Mouse (Mus musculus): ENCODE measurements around the gene Spata31. TPM values are rescaled to one million over a fixed set of nuclear protein-coding genes. Genes with fewer than 3 reads are reported as not detected.

Gene Spata31
- not detected for polyA plus RNA-seq (2015; fragmentation: Illumina TruSeq; extraction: RNeasy Lipid Tissue Mini Kit (QIAGEN cat#74804); ENCODE audit: insufficient read depth, low replicate concordance)

GRCm38 (mm10) chr13:64917191-64917590, at the start of gene Spata31:
TSS of gene Spata31 (plus strand) at chr13:64917406.

GRCm38 (mm10) chr13:64903585-64904208, 13.5 kb upstream of the Spata31 start, which contains the start of gene Cntnap3:
TSS of gene Cntnap3 (minus strand) at chr13:64903955.

Other genes with a start within 250 kb of the Spata31 start
- not detected for gene Cntnap3, start 13.5 kb upstream of the Spata31 start, polyA plus RNA-seq (2015; fragmentation: Illumina TruSeq; extraction: RNeasy Lipid Tissue Mini Kit (QIAGEN cat#74804); ENCODE audit: insufficient read depth, low replicate concordance)
- gene Spata31d1c, start 115.7 kb downstream of the Spata31 start, polyA plus RNA-seq (2015; fragmentation: Illumina TruSeq; extraction: RNeasy Lipid Tissue Mini Kit (QIAGEN cat#74804); ENCODE audit: insufficient read depth, low replicate concordance), result not detected
- not detected for gene Prss47, start 135.4 kb downstream of the Spata31 start, polyA plus RNA-seq (2015; fragmentation: Illumina TruSeq; extraction: RNeasy Lipid Tissue Mini Kit (QIAGEN cat#74804); ENCODE audit: insufficient read depth, low replicate concordance)
- 59.8 TPM for gene Mfsd14b, start 195.6 kb downstream of the Spata31 start, polyA plus RNA-seq (2015; fragmentation: Illumina TruSeq; extraction: RNeasy Lipid Tissue Mini Kit (QIAGEN cat#74804); ENCODE audit: insufficient read depth, low replicate concordance)
- not detected for gene Olfr465-ps1, start 220.7 kb downstream of the Spata31 start, polyA plus RNA-seq (2015; fragmentation: Illumina TruSeq; extraction: RNeasy Lipid Tissue Mini Kit (QIAGEN cat#74804); ENCODE audit: insufficient read depth, low replicate concordance)
- not detected for gene Olfr466, start 232.8 kb downstream of the Spata31 start, polyA plus RNA-seq (2015; fragmentation: Illumina TruSeq; extraction: RNeasy Lipid Tissue Mini Kit (QIAGEN cat#74804); ENCODE audit: insufficient read depth, low replicate concordance)

Measured in spleen, adult 10 weeks (tissue).